Mouse (Mus musculus) heart, adult 2 months (tissue): ENCODE results near the gene R3hdm2.

ENCODE experiments used
- CTCF ChIP-seq: fragments of 200-600 bp; IDR thresholded peaks from 2 replicates; pipeline ENCODE4 v1.8.1; 2022; ENCODE audit warnings: antibody characterized with exemption, mild to moderate bottlenecking, moderate library complexity
- EP300 ChIP-seq: fragments of 200-500 bp; IDR thresholded peaks from 2 replicates; pipeline ENCODE4 v1.6.1; 2011; ENCODE audit warnings: low read depth, low read length, control low read depth; ENCODE audit not compliant: insufficient read depth
- POLR2A ChIP-seq: fragments of 200-500 bp; IDR thresholded peaks from 2 replicates; pipeline ENCODE4 v1.6.1; 2011; ENCODE audit warnings: mild to moderate bottlenecking, low read depth, low read length, control low read depth; ENCODE audit not compliant: insufficient read depth

- TF ChIP-seq POLR2A (no peak; the same call in 1 of the 2 replicates), CTCF (no peak), EP300 (no peak)
Measured at GRCm38 (mm10) chr10:127380251-127380691, at the start of gene R3hdm2.
